20 mouse cellular contexts compared by ENCODE assay signal in the genomic region with DNA sequence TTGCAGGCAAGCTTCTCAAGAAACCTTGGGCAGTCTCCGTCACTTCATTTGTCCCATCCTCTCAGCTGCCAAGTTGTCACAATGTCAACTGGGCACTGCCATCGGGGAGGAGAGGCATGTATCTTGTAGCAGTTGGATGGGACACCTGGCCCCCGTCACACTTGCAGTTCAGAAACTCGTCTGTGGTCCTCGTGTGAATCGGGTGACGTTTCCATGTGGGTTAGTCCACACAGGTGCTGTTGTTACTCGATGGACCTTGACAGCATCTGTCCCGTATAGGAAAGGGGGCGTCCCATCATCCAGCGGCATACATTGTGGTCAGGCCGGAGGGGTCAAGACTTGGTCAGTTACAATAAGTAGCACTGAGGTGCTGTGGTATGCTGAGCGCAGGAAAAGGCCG. TPM values are rescaled to one million over a fixed set of nuclear protein-coding genes. Genes with fewer than 3 reads are reported as not detected.
"Had no signal": no experiment of that assay in that cellular context is flagged by ENCODE, and none has a peak within 500 bp of the region (broad histone marks: within the 10 kb centered on the region; RNA-seq: fewer than 3 reads in every experiment).

No protein-coding gene starts in this region.

- H3K4me2 ChIP-seq: limb, embryonic 12.5 days; limb, embryonic 15.5 days; liver, embryonic 11.5 days; lung, embryonic 14.5 days; midbrain, embryonic 13.5 days had no signal

- H3K27me3 ChIP-seq: limb, embryonic 12.5 days; limb, embryonic 15.5 days; midbrain, embryonic 13.5 days had no signal

- H3K9me3 ChIP-seq: limb, embryonic 12.5 days; midbrain, embryonic 13.5 days had no signal

- H3K4me3 ChIP-seq: limb, embryonic 12.5 days; limb, embryonic 15.5 days; midbrain, embryonic 13.5 days had no signal

- H3K9ac ChIP-seq: limb, embryonic 12.5 days; limb, embryonic 15.5 days; liver, embryonic 14.5 days; liver, postnatal 0 days; lung, embryonic 14.5 days; midbrain, embryonic 13.5 days had no signal

- ATAC-seq: liver, postnatal 0 days; lung, postnatal 0 days; midbrain, embryonic 13.5 days had no signal

- H3K27ac ChIP-seq: limb, embryonic 12.5 days; limb, embryonic 15.5 days; liver, embryonic 14.5 days; macrophage; midbrain, embryonic 13.5 days had no signal

- DNase-seq: kidney, postnatal 14 days; kidney, postnatal 4 days; left cerebral cortex, postnatal 4 days; liver, postnatal 0 days; lung, embryonic 14.5 days; thymus, adult 18-20 months; thymus, postnatal 36 days had no signal

RNA-seq across cellular contexts. Expression of gene Mrln, which starts 43.0 kb away (rescaled TPM):
- total RNA-seq: layer of hippocampus, adult 18-20 months; left cerebral cortex, adult 8-10 months; left cerebral cortex, postnatal 14 days; megakaryocyte, adult 5-6 weeks had no signal
- polyA plus RNA-seq: lung, embryonic 14.5 days; macrophage; midbrain, embryonic 13.5 days; small intestine, adult 2 months; spleen, adult 2 months had no signal
